Comparison of ENCODE assay signal across 26 mouse cellular contexts in the genomic region with DNA sequence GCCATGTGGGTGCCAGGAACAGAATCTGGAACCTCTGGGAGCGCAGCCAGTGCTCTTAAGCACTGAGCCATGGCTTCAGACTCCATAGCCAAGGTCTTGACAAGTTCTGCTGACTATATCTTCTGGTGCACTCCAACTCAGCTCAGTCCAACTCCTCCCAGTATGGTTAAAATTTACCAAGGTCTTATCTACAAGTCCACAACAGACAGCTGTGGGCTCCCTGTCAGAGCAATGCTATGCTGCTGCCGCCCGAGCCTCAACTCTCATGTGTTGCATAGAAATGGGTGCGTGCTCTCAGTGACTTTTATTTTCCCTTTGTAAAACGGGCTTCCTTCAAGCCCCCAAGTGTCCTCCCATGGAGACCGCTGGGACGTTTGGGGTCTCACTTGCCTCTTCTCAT.
DNase-seq lines count a peak whose midpoint lies in the region; ATAC-seq and TF ChIP-seq lines count a peak whose summit lies in the region.
"Had no signal": no experiment of that assay in that cellular context is flagged by ENCODE, and none has a peak within 500 bp of the region (broad histone marks: within the 10 kb centered on the region; RNA-seq: fewer than 3 reads in every experiment).

No protein-coding gene starts in this region.

- WGBS in stomach, embryonic 15.5 days: 79% methylated on average over 7 of the region's 7 CpGs
- WGBS in stomach, postnatal 0 days: 83% methylated on average over 7 of the region's 7 CpGs
- 69% methylated on average over 7 of the region's 7 CpGs for WGBS in liver, embryonic 11.5 days
- 63% methylated on average over 7 of the region's 7 CpGs for WGBS in liver, embryonic 16.5 days (ENCODE audit: insufficient replicate concordance)
- 92% methylated on average over 7 of the region's 7 CpGs for WGBS in limb, embryonic 10.5 days

- DNase-seq in stomach, postnatal 0 days (ENCODE audit: low spot score): no peak
- no peak for DNase-seq in liver, embryonic 11.5 days (ENCODE audit: low spot score)
- DNase-seq in layer of hippocampus, postnatal 10 days (ENCODE audit: low spot score in 2 of 2): no peak
- DNase-seq in limb, embryonic 10.5 days (ENCODE audit: low spot score): no peak
- DNase-seq in layer of hippocampus, adult 18-20 months (ENCODE audit: low spot score in 2 of 2): no peak
- DNase-seq: adrenal gland, postnatal 14 days; cerebellum, adult 11-12 months; cerebellum, postnatal 10 days; gastrocnemius, postnatal 10 days; heart, postnatal 14 days; kidney, postnatal 10 days; lung, postnatal 36 days; right cerebral cortex, postnatal 4 days; thymus, postnatal 4 days had no signal

- no peak for TF ChIP-seq CTCF in stomach, postnatal 0 days (IDR thresholded peaks at IDR 0.05; ENCODE audit: low read depth)

- TF ChIP-seq EP300 in stomach, postnatal 0 days (optimal IDR thresholded peaks at IDR 0.05): no peak

- peak; percentile 48; the same call in 1 of the 2 replicates for ATAC-seq in stomach, embryonic 15.5 days (ENCODE audit: insufficient read depth, low FRiP score, low read depth)
- no peak for ATAC-seq in stomach, postnatal 0 days (ENCODE audit: low FRiP score, low TSS enrichment)
- 0 out of 2 replicates have a peak, but pooled peaks have one; percentile 31 for ATAC-seq in liver, embryonic 11.5 days (replicated peaks; ENCODE audit: low FRiP score)
- ATAC-seq in liver, embryonic 16.5 days (ENCODE audit: low read depth): peak; percentile 66
- ATAC-seq: CD4-positive, CD25-positive, alpha-beta regulatory T cell, adult 4 months; forebrain, embryonic 13.5 days; hindbrain, embryonic 16.5 days had no signal

- H3K9me3 ChIP-seq in stomach, embryonic 15.5 days: no peaks in the 10 kb centered on the region
- H3K9me3 ChIP-seq in stomach, postnatal 0 days (ENCODE audit: control insufficient read depth, low read length): no peaks in the 10 kb centered on the region
- no peaks in the 10 kb centered on the region for H3K9me3 ChIP-seq in liver, embryonic 11.5 days (ENCODE audit: control insufficient read depth, low read length)
- H3K9me3 ChIP-seq in liver, embryonic 16.5 days (replicated peaks; ENCODE audit: control insufficient read depth, low read length): no peaks in the 10 kb centered on the region
- no peaks in the 10 kb centered on the region for H3K9me3 ChIP-seq in limb, embryonic 10.5 days (replicated peaks)
- H3K9me3 ChIP-seq: embryonic facial prominence, embryonic 15.5 days; forebrain, embryonic 13.5 days; hindbrain, embryonic 10.5 days; lung, embryonic 15.5 days; midbrain, embryonic 12.5 days; neural tube, embryonic 13.5 days had no signal

- no peak overlapping the region for H3K9ac ChIP-seq in stomach, embryonic 15.5 days
- no peak overlapping the region for H3K9ac ChIP-seq in stomach, postnatal 0 days (ENCODE audit: low read length)
- H3K9ac ChIP-seq in liver, embryonic 11.5 days (ENCODE audit: low read depth, low read length): no peak overlapping the region
- no peak overlapping the region for H3K9ac ChIP-seq in liver, embryonic 16.5 days (ENCODE audit: low read depth, low read length)
- H3K9ac ChIP-seq: embryonic facial prominence, embryonic 15.5 days; forebrain, embryonic 13.5 days; lung, embryonic 15.5 days; midbrain, embryonic 12.5 days; neural tube, embryonic 13.5 days had no signal

- no peak overlapping the region for H3K27ac ChIP-seq in stomach, embryonic 15.5 days
- no peak overlapping the region for H3K27ac ChIP-seq in stomach, postnatal 0 days (replicated peaks)
- H3K27ac ChIP-seq in liver, embryonic 11.5 days (ENCODE audit: low read depth, low read length): no peak overlapping the region
- no peak overlapping the region for H3K27ac ChIP-seq in liver, embryonic 16.5 days (ENCODE audit: low read length)
- no peak overlapping the region for H3K27ac ChIP-seq in limb, embryonic 10.5 days
- H3K27ac ChIP-seq: embryonic facial prominence, embryonic 15.5 days; forebrain, embryonic 13.5 days; hindbrain, embryonic 10.5 days; left cerebral cortex, adult 2 months; lung, embryonic 15.5 days; midbrain, embryonic 12.5 days; neural tube, embryonic 13.5 days had no signal

- peaks cover 5% of the 10 kb centered on the region for H3K4me1 ChIP-seq in stomach, embryonic 15.5 days
- H3K4me1 ChIP-seq in stomach, postnatal 0 days (replicated peaks; ENCODE audit: control insufficient read depth, insufficient read depth): no peaks in the 10 kb centered on the region
- no peaks in the 10 kb centered on the region for H3K4me1 ChIP-seq in liver, embryonic 11.5 days (replicated peaks; ENCODE audit: control insufficient read depth, insufficient read depth, low read length)
- H3K4me1 ChIP-seq in liver, embryonic 16.5 days (ENCODE audit: control insufficient read depth, low read depth, low read length): no peaks in the 10 kb centered on the region; the same call in 1 of the 2 replicates
- peaks cover 32% of the 10 kb centered on the region for H3K4me1 ChIP-seq in limb, embryonic 10.5 days
- H3K4me1 ChIP-seq: lung, embryonic 15.5 days; megakaryocyte, embryonic 14.5 days had no signal

- H3K27me3 ChIP-seq in stomach, embryonic 15.5 days (replicated peaks): no peaks in the 10 kb centered on the region
- H3K27me3 ChIP-seq in stomach, postnatal 0 days (ENCODE audit: control insufficient read depth, insufficient read depth, low read length): no peaks in the 10 kb centered on the region
- no peaks in the 10 kb centered on the region for H3K27me3 ChIP-seq in liver, embryonic 11.5 days (replicated peaks; ENCODE audit: control insufficient read depth, insufficient read depth, low read length)
- H3K27me3 ChIP-seq in liver, embryonic 16.5 days (ENCODE audit: control insufficient read depth, insufficient read depth, low read depth, low read length): no peaks in the 10 kb centered on the region
- H3K27me3 ChIP-seq in limb, embryonic 10.5 days (ENCODE audit: low read depth, poor library complexity, severe bottlenecking): peaks cover 9% of the 10 kb centered on the region; the same call in 1 of the 2 replicates
- H3K27me3 ChIP-seq: embryonic facial prominence, embryonic 15.5 days; lung, embryonic 15.5 days; megakaryocyte, embryonic 14.5 days; neural tube, embryonic 13.5 days had no signal

- no peak overlapping the region for H3K4me3 ChIP-seq in stomach, embryonic 15.5 days (replicated peaks)
- H3K4me3 ChIP-seq in stomach, postnatal 0 days (ENCODE audit: low read depth, low read length): no peak overlapping the region
- H3K4me3 ChIP-seq in liver, embryonic 11.5 days (ENCODE audit: low read depth, low read length): no peak overlapping the region
- H3K4me3 ChIP-seq in liver, embryonic 16.5 days (ENCODE audit: low read depth, low read length): peak overlapping the region; percentile 16; the same call in 1 of the 2 replicates
- no peak overlapping the region for H3K4me3 ChIP-seq in limb, embryonic 10.5 days
- H3K4me3 ChIP-seq: embryonic facial prominence, embryonic 15.5 days; forebrain, embryonic 13.5 days; hindbrain, embryonic 10.5 days; left cerebral cortex, adult 2 months; lung, embryonic 15.5 days; megakaryocyte, embryonic 14.5 days; midbrain, embryonic 12.5 days; neural tube, embryonic 13.5 days had no signal

- no peak overlapping the region for H3K4me2 ChIP-seq in stomach, embryonic 15.5 days
- H3K4me2 ChIP-seq in stomach, postnatal 0 days (replicated peaks; ENCODE audit: low read depth): no peak overlapping the region
- peak overlapping the region; percentile 17 for H3K4me2 ChIP-seq in liver, embryonic 11.5 days
- H3K4me2 ChIP-seq in liver, embryonic 16.5 days (ENCODE audit: low read depth, low read length): peak overlapping the region; percentile 54
- H3K4me2 ChIP-seq: embryonic facial prominence, embryonic 15.5 days; forebrain, embryonic 13.5 days; lung, embryonic 15.5 days; midbrain, embryonic 12.5 days; neural tube, embryonic 13.5 days had no signal

- H3K36me3 ChIP-seq in stomach, embryonic 15.5 days: no peaks in the 10 kb centered on the region
- no peaks in the 10 kb centered on the region for H3K36me3 ChIP-seq in stomach, postnatal 0 days (ENCODE audit: control insufficient read depth, insufficient read depth, low read length)
- no peaks in the 10 kb centered on the region for H3K36me3 ChIP-seq in liver, embryonic 11.5 days (ENCODE audit: control insufficient read depth, insufficient read depth, low read length)
- H3K36me3 ChIP-seq in liver, embryonic 16.5 days (ENCODE audit: control insufficient read depth, insufficient read depth): no peaks in the 10 kb centered on the region
- no peaks in the 10 kb centered on the region for H3K36me3 ChIP-seq in limb, embryonic 10.5 days
- H3K36me3 ChIP-seq: embryonic facial prominence, embryonic 15.5 days; hindbrain, embryonic 10.5 days; lung, embryonic 15.5 days; midbrain, embryonic 12.5 days; neural tube, embryonic 13.5 days had no signal

Comparison
In these comparisons a context has a peak if more than half of its experiments do, and no peak if none do; other contexts are left out.
1. H3K4me2 ChIP-seq: peak in liver, embryonic 11.5 days (single experiment) and liver, embryonic 16.5 days (single experiment); none in stomach, embryonic 15.5 days (single experiment) and stomach, postnatal 0 days (single experiment).